Mouse (Mus musculus): ENCODE data around the gene Calm5. TPM values are rescaled to one million over a fixed set of nuclear protein-coding genes. Genes with fewer than 3 reads are reported as not detected.
A peak's percentile ranks its signal among the peaks of the same experiment; 100 is the strongest.
"Not testable (repeated sequence)": the region's sequence is repeated elsewhere in the genome, so short reads cannot be mapped to it uniquely, and the experiment has no call there.

Calm5 gene
- polyA plus RNA-seq (2014; fragmentation: Nextera tagmentation; extraction: Ambion mirVana), result not detected in 2 replicates

DNA sequence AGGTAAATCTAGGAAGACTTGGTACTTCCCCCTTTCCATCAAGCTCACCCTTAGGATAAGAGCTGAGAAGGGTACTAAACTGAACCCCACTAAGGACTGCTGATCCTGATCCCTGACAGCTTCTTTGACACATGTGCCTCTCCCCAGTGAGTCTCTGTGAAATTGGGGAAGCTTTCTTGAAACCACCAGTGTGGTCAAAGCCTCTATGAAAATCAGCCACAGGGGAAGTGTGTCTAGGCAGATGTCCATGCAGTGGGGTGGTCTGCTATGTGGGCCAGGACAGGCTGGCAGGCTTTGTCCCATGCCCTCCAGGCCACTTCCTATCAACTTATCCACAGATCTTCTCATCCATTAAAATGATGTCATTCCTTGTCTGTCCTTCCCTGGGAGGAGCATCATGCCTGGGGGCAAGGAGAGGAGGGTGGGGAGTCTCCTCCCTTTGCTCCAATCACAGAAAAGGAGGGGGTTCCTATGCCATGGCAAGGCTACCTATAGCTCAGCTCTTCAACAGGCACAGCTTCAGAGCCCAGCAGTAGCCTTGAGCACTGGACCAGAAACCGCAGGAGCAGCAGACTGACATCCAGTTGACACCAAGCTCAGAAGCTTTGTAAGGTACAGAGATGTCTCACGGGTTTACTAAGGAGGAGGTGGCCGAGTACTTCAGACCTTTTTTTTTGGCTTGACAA, at the start of gene Calm5:
Gene Calm5, plus strand, starts transcription at position 526 of the 686 bp plus-strand sequence.
- not testable (repeated sequence) for ATAC-seq (ENCODE audit: insufficient read depth); H3K9ac ChIP-seq; H3K4me1 ChIP-seq (ENCODE audit: insufficient read depth); H3K9me3 ChIP-seq (ENCODE audit: low read depth, low read length); H3K36me3 ChIP-seq (ENCODE audit: insufficient read depth); H3K4me3 ChIP-seq (ENCODE audit: low read depth, low read length); H3K27me3 ChIP-seq (ENCODE audit: insufficient read depth, low read length); H3K4me2 ChIP-seq; DNase-seq; H3K27ac ChIP-seq (ENCODE audit: low read depth)
- WGBS, result 76% methylated on average over 3 of the region's 3 CpGs

DNA sequence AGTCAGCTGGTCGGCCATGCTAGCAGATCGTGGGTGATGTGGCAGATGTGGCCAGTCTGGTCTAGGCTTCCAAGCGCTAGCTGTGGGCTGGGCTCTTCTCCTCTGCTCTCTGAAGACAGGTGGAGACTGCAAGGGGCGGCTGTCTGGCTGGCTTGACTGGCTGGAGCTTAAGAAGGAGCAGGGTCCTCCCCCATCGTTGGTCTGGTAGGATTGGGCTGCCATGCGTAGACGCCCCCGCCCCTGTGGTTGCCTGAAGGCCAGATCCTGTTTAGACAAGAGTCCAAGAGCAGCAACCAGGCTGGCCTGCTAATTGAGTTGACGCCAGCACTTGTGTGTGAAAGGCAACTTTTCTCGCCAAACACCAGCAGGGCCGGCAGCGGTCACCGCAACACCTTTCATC, 49.8 kb upstream of the Calm5 start, which contains the start of gene Calml3:
Gene Calml3, minus strand, starts transcription at position 131 of the 400 bp plus-strand sequence.
- ATAC-seq (ENCODE audit: insufficient read depth) (0 out of 2 replicates have a peak, but pooled peaks have one; percentile 25), DNase-seq (no peak)
- Histone ChIP-seq H3K4me3 (ENCODE audit: low read depth, low read length) (no peak within 1 kb of the TSS), H3K27ac (ENCODE audit: low read depth) (peak within 1 kb of the TSS; percentile 6; the same call in 1 of the 2 replicates), H3K4me2 (no peak within 1 kb of the TSS), H3K36me3 (ENCODE audit: insufficient read depth) (no peaks in the 10 kb centered on the region), H3K9me3 (ENCODE audit: low read depth, low read length) (no peaks in the 10 kb centered on the region), H3K27me3 (ENCODE audit: insufficient read depth, low read length) (no peaks in the 10 kb centered on the region), H3K9ac (no peak within 1 kb of the TSS), H3K4me1 (ENCODE audit: insufficient read depth) (peaks cover 10% of the 10 kb centered on the region; the same call in 1 of the 2 replicates)
- WGBS, result 81% methylated on average over 13 of the region's 13 CpGs
- no peak for TF ChIP-seq CTCF (IDR thresholded peaks at IDR 0.05; ENCODE audit: low read depth)

DNA sequence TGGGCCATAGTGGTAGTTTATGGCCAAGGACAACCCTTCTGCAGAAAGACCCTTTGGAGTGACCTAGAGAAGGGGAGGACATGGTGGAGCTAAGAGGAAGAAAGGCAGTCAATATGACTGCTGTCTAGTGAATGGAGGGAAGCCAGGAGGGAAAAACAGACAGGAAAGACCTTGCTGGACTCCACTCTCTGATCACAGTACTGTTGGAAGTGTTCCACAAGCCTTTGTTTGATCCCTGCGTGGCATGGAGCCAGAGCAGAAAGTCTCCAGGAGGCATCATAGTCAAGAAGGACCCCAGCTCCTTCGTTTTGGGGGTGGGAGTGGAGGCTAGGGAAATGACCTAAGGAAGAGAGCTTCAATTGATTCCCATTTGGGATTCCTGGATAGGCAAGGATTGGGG, 48.8 kb upstream of the Calm5 start:
- Histone ChIP-seq H3K27me3 (ENCODE audit: insufficient read depth, low read length) (no peaks in the 10 kb centered on the region), H3K36me3 (ENCODE audit: insufficient read depth) (no peaks in the 10 kb centered on the region), H3K9me3 (ENCODE audit: low read depth, low read length) (no peaks in the 10 kb centered on the region), H3K4me2 (no peak overlapping the region), H3K27ac (ENCODE audit: low read depth) (peak overlapping the region; percentile 6; the same call in 1 of the 2 replicates), H3K4me3 (ENCODE audit: low read depth, low read length) (no peak overlapping the region), H3K4me1 (ENCODE audit: insufficient read depth) (peaks cover 5% of the 10 kb centered on the region; the same call in 1 of the 2 replicates), H3K9ac (no peak overlapping the region)
- 42% methylated on average over 2 of the region's 2 CpGs for WGBS
- DNase-seq, result peak; percentile 58
- ATAC-seq (ENCODE audit: insufficient read depth), result no peak
- TF ChIP-seq CTCF (IDR thresholded peaks at IDR 0.05; ENCODE audit: low read depth), result no peak

DNA sequence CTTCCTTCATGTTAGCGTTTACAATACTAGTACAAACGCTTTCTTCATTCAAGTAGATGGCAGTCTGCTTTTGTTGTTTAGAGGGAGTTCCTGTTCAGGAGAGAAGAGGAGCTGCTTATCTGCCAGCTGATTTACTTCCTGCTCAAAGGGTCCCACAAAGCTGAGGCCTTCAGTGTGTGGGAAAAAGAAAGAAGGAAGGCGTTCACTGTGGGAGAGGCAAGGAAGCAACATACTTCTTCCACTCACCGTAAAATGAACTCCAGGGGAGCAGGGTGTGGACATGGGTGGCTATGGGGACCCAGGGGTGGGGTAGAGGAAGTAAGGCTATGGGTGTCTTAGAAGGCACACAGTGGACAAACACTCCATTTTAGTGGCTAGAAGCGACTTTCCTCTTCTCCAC, 48.3 kb upstream of the Calm5 start:
- Histone ChIP-seq H3K27ac (ENCODE audit: low read depth) (no peak overlapping the region; the same call in 1 of the 2 replicates), H3K27me3 (ENCODE audit: insufficient read depth, low read length) (no peaks in the 10 kb centered on the region), H3K9me3 (ENCODE audit: low read depth, low read length) (no peaks in the 10 kb centered on the region), H3K36me3 (ENCODE audit: insufficient read depth) (no peaks in the 10 kb centered on the region), H3K9ac (no peak overlapping the region), H3K4me1 (ENCODE audit: insufficient read depth) (peaks cover 5% of the 10 kb centered on the region; the same call in 1 of the 2 replicates), H3K4me2 (no peak overlapping the region), H3K4me3 (ENCODE audit: low read depth, low read length) (no peak overlapping the region)
- peak; percentile 10 for DNase-seq
- no peak for TF ChIP-seq CTCF (IDR thresholded peaks at IDR 0.05; ENCODE audit: low read depth)
- no peak for ATAC-seq (ENCODE audit: insufficient read depth)
- 58% methylated on average over 5 of the region's 5 CpGs for WGBS

DNA sequence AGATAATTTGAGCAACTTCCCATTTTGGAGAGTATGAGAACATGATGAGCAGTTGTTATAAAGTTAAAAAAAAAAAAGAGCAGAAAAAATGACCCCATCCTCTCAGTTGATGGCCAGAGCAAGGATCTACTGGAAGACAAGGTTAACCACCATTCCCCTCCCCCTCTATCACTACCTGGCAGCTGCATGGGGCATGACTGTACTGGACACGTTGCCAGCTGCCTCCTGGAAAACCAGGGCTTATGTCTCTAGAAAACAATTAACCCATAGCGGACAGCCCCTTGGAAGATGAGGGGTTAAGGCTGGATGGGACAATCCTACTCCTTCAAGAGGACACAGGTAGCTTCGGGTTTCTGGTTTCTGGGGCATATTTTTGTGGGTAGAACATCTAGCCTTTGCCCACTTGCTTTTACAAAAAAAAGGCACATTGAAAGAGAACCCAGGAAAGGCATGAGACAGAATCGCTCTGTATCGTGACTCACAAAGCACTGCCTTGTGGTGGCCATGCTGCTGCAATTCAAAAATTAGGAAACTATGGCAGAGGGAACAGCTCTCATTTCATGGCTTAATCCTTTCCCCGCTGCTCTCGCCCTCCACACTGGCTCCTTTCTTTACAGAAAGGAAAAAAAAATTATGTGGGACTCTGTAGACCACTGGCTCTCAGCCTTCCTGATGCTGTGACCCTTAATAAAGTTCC, 46.7 kb upstream of the Calm5 start:
- DNase-seq (no peak), ATAC-seq (ENCODE audit: insufficient read depth) (no peak)
- WGBS, result 81% methylated on average over 7 of the region's 7 CpGs

DNA sequence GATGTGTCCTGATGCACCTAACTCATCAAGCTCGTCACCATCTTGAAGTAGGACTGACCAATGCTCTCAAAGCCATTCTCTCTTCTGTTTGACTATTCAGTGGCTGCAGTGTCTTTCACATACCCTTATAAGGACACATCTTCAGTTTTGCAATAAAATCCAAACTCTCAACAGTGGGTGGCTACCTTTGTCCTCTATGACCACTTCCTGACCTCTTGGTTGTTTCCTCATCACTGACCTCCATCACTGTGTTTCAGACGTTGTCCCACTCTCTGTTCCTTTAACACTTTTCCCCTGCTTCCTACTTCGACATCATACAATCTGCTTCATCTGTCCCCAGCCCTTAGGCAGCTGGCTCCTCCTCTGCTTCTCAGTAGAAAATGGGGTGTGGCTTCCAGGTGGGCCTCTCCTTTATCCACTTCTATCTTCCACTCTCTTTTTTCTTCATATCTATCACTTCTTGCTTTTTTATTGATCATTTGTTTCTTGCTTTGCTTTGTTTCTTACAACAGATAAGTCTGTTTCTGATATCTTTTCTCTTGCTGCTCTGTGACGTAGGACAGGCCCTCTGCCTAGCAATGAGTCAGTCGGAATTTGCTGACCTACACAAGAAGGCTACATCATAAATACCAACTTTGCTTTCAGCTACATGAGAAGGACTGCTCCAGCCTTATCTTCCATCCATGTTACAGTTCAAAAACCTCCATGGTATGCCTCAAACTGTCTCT, 35.8 kb upstream of the Calm5 start:
- Histone ChIP-seq H3K27me3 (ENCODE audit: insufficient read depth, low read length) (no peaks in the 10 kb centered on the region), H3K4me3 (ENCODE audit: low read depth, low read length) (no peak overlapping the region), H3K4me1 (ENCODE audit: insufficient read depth) (no peaks in the 10 kb centered on the region), H3K27ac (ENCODE audit: low read depth) (no peak overlapping the region), H3K36me3 (ENCODE audit: insufficient read depth) (no peaks in the 10 kb centered on the region), H3K4me2 (no peak overlapping the region), H3K9ac (no peak overlapping the region), H3K9me3 (ENCODE audit: low read depth, low read length) (no peaks in the 10 kb centered on the region)
- DNase-seq, result no peak
- 70% methylated on average over 5 of the region's 5 CpGs for WGBS
- no peak for TF ChIP-seq CTCF (IDR thresholded peaks at IDR 0.05; ENCODE audit: low read depth)
- ATAC-seq (ENCODE audit: insufficient read depth), result no peak

More for the DNA sequence above, 46.7 kb upstream of the Calm5 start:
- H3K4me2 ChIP-seq, result no peak overlapping the region
- H3K9ac ChIP-seq, result no peak overlapping the region
- no peak overlapping the region for H3K27ac ChIP-seq (ENCODE audit: low read depth)
- H3K27me3 ChIP-seq (ENCODE audit: insufficient read depth, low read length), result no peaks in the 10 kb centered on the region
- no peaks in the 10 kb centered on the region for H3K9me3 ChIP-seq (ENCODE audit: low read depth, low read length)
- no peak overlapping the region for H3K4me3 ChIP-seq (ENCODE audit: low read depth, low read length)
- H3K4me1 ChIP-seq (ENCODE audit: insufficient read depth), result peaks cover 5% of the 10 kb centered on the region; the same call in 1 of the 2 replicates
- TF ChIP-seq CTCF (IDR thresholded peaks at IDR 0.05; ENCODE audit: low read depth), result no peak
- no peaks in the 10 kb centered on the region for H3K36me3 ChIP-seq (ENCODE audit: insufficient read depth)

DNA sequence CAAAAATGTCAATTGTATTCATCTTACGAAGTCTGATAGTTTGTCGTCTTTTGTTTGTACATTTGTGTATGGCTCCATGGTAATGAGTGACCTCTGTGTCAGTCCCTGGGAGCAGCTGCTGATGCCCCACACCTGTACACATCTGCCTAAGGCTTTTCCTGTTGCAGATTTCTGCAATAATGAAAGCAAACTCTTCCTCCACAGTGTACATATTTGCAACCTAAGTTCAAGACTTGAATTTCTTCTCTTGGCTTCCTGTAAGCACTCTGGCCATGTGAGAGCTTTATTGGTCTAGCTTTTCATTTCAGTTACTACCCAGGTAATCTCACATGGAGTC, 35.3 kb upstream of the Calm5 start:
- DNase-seq (no peak), ATAC-seq (ENCODE audit: insufficient read depth) (no peak)
- 58% methylated on average over 2 of the region's 2 CpGs for WGBS
- Histone ChIP-seq H3K9me3 (ENCODE audit: low read depth, low read length) (no peaks in the 10 kb centered on the region), H3K27ac (ENCODE audit: low read depth) (no peak overlapping the region), H3K36me3 (ENCODE audit: insufficient read depth) (no peaks in the 10 kb centered on the region), H3K4me3 (ENCODE audit: low read depth, low read length) (no peak overlapping the region), H3K4me1 (ENCODE audit: insufficient read depth) (no peaks in the 10 kb centered on the region), H3K27me3 (ENCODE audit: insufficient read depth, low read length) (no peaks in the 10 kb centered on the region), H3K9ac (no peak overlapping the region), H3K4me2 (no peak overlapping the region)
- no peak for TF ChIP-seq CTCF (IDR thresholded peaks at IDR 0.05; ENCODE audit: low read depth)

Data from lung, embryonic 14.5 days (tissue).